Mouse (Mus musculus) v-Abl transformed pro-B cells (cell line): ENCODE results near the gene Npr3.

ENCODE experiments used
- in situ Hi-C, 2 experiments: fragments of 400-800 bp; cut with MboI; formaldehyde crosslinking; loops; one replicate each; pipeline ENCODE4 v1.15.1; 2025; ENCODE audit not compliant: unreplicated experiment in 2 of 2

The Npr3 gene

GRCm38 (mm10) chr15:11906571-11907531 lies at the start of gene Npr3:
Gene Npr3 (minus strand): TSS chr15:11907287.
- in situ Hi-C loops = loop anchor here in 1 of 2 experiments (5.0 kb wide), 2 partner anchors 320 to 500 kb away; no protein-coding TSS in a partner anchor

DNA sequence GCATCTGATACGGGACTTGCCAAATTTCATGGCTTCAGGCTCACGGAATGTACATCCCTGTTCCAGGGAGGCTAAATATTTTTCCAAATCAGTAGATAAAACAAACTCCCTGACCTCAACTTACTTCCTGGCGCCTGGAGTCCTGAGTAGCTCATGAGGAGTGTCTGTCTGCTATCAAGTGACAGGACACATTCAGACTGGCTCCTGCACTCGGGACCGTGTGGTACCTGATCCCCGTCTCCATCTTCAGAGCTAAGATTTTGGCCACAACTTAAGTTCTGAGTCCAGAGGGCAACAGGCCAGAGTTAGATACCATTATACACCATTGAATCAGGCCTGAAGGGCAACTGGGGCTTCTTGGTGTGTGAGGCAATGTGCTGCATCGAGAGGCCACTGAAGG lies 49.0 kb upstream of the Npr3 start:
- in situ Hi-C loops = no loop called here

- in situ Hi-C loops = no loop called here
Measured at GRCm38 (mm10) chr15:11954190-11954589, 47.1 kb upstream of the Npr3 start.

DNA sequence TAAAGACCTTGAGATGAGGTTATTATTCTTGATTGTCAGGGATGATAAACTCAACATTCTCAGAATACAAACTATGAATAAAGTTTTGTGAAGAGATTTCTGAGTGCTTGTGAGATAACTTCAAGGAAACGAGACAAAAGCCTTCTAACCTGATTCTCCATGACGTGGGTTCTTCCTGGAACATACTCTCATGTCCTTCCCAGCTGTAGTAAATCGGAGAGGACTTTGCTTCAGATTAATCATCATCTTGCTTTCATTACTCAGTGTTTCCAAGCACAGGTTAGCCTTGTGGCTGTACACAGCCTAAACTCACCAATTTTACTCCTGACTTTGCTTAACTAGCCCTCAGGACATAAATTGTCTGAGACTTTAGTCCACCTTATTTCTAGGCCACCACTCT lies 45.1 kb upstream of the Npr3 start:
- in situ Hi-C loops = no loop called here

DNA sequence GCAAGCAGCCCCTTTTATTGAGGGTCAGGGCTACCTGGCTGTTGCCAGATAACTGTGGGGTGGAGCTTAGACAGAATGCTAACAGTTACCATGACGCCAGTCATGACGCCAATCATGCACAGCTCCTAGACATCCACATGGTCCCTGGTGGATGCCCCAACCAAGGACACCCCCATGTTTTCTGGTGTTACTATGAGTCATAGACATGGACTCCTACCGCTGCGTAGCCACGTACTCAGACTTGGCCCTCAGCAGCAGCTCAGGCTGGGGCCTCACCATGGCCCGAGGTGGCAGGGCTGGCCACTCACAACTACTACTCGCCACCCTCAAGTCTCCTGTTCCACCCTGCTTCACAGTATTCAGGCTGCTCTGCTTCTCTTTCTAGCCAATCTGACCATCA lies 44.1 kb upstream of the Npr3 start:
- in situ Hi-C loops = no loop called here

DNA sequence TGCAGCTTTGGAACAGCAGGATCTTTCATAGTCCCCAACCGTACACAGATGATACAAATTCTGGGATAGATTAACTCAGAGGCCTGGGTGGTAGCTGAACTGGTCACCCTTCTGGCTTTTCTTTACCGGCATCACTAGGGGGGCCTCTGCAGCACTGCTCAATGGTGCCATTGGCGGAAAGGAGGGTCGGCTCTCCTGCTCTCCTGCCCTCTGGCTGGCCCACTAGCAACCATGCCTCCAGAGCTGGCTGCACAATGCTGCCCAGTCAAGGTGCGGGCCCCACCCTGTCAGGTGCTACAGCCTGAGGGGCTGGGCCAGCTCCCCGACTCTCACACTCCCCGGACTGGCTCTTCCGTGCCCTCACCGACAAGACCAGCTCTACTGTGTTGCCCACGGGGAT lies 43.1 kb upstream of the Npr3 start:
- in situ Hi-C loops = no loop called here

GRCm38 (mm10) chr15:11949490-11949889 lies 42.4 kb upstream of the Npr3 start:
- in situ Hi-C loops = no loop called here

GRCm38 (mm10) chr15:11940855-11941254 lies 33.8 kb upstream of the Npr3 start:
- in situ Hi-C loops = no loop called here

DNA sequence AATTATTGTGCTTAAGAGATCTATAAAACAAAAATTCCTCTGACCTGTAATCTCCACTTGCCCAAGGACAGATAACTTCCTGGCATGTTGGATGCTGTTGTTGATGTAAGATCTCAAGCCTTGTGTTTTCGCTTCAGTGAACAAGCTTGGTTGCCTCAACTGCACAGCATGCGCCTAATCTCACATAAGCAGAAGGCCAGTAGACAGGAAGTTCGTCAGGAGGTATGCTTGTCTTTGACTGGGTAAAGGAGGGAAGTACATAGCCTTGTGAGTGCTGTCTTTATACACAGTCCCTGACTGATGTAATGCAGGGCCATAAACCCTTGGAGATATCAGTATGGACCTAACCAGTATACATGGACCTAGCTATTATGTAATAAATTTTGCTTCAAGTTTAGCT lies 20.7 kb upstream of the Npr3 start:
- in situ Hi-C loops = no loop called here

DNA sequence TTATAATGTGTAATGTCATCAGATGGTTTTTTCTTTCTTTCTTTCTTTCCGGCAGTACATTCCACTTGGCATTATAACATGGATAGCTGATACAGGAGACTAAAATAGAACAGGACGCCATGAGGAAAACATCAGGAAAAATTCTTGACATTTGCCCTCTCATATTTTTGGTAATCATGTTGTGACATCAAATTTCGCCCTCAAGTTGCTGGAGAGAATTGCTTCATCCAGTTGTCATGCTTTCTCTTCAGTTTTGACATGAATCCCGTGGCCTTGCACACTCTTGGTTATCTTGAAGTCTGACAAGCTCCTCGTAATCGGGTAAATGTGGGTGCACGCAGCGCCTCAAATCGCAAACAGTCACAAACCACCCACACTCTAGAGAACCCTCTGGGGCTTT lies 7.0 kb upstream of the Npr3 start:
- in situ Hi-C loops = no loop called here

DNA sequence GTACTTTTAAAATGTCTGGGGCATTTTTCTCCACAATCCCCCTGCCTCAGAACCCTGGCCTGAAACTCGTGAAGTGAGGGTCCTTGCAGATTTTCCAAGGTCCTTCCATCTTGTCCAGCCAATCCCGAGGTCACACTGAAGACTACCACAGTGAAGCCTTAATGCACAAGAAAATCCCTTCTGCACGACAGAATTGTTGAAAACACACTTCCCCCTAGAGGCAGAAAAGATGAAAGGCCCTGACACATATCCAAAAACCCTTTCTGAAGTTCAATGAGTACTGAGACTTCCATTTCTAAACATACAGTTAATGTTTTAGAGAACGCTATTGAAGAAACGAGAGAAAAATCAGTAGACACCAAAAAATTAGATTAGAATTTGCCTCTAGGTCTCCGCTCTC lies 2.8 kb upstream of the Npr3 start:
- in situ Hi-C loops = loop anchor here in 1 of 2 experiments (5.0 kb wide), 2 partner anchors 323 to 503 kb away; no protein-coding TSS in a partner anchor

- in situ Hi-C loops = loop anchor here in 1 of 2 experiments (5.0 kb wide), 2 partner anchors 321 to 501 kb away; no protein-coding TSS in a partner anchor
Measured at GRCm38 (mm10) chr15:11908166-11908565, 1.1 kb upstream of the Npr3 start.

DNA sequence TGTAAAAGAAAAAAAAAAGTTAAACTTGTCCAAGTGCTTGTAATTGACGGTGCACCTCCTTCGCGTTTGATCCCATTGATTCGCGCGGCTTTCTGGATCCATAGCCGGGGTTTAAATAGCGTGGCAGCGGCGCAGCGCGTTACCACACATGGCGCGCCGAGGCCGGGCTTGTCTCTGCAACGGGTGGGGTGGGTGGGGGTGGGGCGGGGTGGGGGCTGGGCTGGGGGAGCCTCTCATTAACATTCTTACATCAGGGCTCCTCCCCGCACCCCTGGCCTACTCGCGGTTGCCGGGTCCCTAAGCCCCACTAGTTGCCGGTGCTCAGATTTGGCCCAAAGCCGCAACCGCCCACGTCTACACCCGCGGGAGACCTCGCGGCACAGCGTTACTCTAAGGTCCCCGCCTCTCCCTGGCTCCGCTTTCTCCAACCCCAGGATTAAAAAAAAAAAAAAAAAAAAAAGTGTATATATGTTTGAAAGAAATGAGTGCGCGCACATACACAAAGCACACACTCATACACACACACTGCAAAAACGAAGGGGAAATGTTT lies 991 bp downstream of the Npr3 start:
- in situ Hi-C loops = loop anchor here in 1 of 2 experiments (5.0 kb wide), 2 partner anchors 319 to 499 kb away; no protein-coding TSS in a partner anchor

GRCm38 (mm10) chr15:11904848-11905672 lies 2.0 kb downstream of the Npr3 start:
- in situ Hi-C loops = loop anchor here in 1 of 2 experiments (5.0 kb wide), 2 partner anchors 318 to 498 kb away; no protein-coding TSS in a partner anchor

GRCm38 (mm10) chr15:11904043-11904847 lies 2.8 kb downstream of the Npr3 start:
- in situ Hi-C loops = no loop called here

- in situ Hi-C loops = no loop called here
Measured at GRCm38 (mm10) chr15:11903196-11904042, 3.7 kb downstream of the Npr3 start.

DNA sequence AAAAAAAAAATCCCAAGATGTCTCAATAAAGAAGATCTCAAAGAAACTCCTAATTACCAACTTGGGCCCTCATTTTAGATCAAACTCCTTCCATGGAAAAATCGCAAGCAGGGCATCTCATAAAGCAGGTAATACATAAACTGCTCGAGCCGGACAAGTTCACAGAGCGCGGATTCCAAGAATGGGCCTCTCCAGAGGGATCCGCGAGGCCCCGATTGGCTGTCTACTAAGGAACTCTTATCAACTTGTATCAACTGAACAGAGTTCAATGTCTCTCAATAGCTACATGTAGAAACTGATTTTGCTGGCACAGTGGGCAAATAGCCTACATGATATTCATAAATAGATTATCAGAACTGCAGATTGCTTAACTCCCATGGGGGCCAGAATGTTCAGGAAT lies 9.5 kb downstream of the Npr3 start:
- in situ Hi-C loops = no loop called here

GRCm38 (mm10) chr15:11897162-11897561 lies 9.9 kb downstream of the Npr3 start:
- in situ Hi-C loops = no loop called here

- in situ Hi-C loops = no loop called here
Measured at GRCm38 (mm10) chr15:11893969-11894368, 13.1 kb downstream of the Npr3 start.
